Mouse (Mus musculus): ENCODE results near the gene Gm13871.
"Not testable (repeated sequence)": the region's sequence is repeated elsewhere in the genome, so short reads cannot be mapped to it uniquely, and the experiment has no call there.

Gm13871 gene

GRCm38 (mm10) chr4:73905853-73906252 lies at the start of gene Gm13871:
Gm13871 (minus strand) TSS chr4:73905953.
- in situ Hi-C loops (cut with MboI) = not testable (repeated sequence)

- in situ Hi-C loops (cut with MboI) = no loop called here
Measured at GRCm38 (mm10) chr4:73950375-73950896, 44.7 kb upstream of the Gm13871 start, which contains the start of gene 2310002L09Rik. 2310002L09Rik (minus strand) TSS chr4:73950846.

- in situ Hi-C loops (cut with MboI) = not testable (repeated sequence)
Measured at GRCm38 (mm10) chr4:73920660-73921059, 14.9 kb upstream of the Gm13871 start, which contains the start of gene Gm11756. Gm11756 (minus strand) TSS chr4:73920760.

- in situ Hi-C loops (cut with MboI) = not testable (repeated sequence)
Measured at GRCm38 (mm10) chr4:73891012-73891411, 14.7 kb downstream of the Gm13871 start, which contains the start of gene Gm11757. Gm11757 (minus strand) TSS chr4:73891112.

GRCm38 (mm10) chr4:73876166-73876565 lies 29.6 kb downstream of the Gm13871 start, which contains the start of gene Gm11758:
Gm11758 (minus strand) TSS chr4:73876266.
- in situ Hi-C loops (cut with MboI) = not testable (repeated sequence)
